Mouse (Mus musculus) forebrain, embryonic 13.5 days (tissue): Measurements from ENCODE around the gene Rab8b. TPM values are rescaled to one million over a fixed set of nuclear protein-coding genes. Genes with fewer than 3 reads are reported as not detected.

ENCODE experiments used
- ATAC-seq: fragments of 200-750 bp; cut with Nextera tagmentation; 2 replicates; pipeline ENCODE4 v1.8.0; 2017
- H3K27ac ChIP-seq: fragments of 300-500 bp; sonication (generic); 2 replicates; pipeline ENCODE4 v1.5.1; 2015; ENCODE audit warnings: inconsistent platforms, mild to moderate bottlenecking, moderate library complexity
- H3K27me3 ChIP-seq: fragments of 300-500 bp; sonication (generic); 2 replicates; pipeline ENCODE4 v1.6.1; 2015; ENCODE audit warnings: mild to moderate bottlenecking, inconsistent platforms
- H3K36me3 ChIP-seq: fragments of 300-500 bp; sonication (generic); 2 replicates; pipeline ENCODE4 v1.6.1; 2015; ENCODE audit warnings: mild to moderate bottlenecking, inconsistent platforms; ENCODE audit not compliant: poor library complexity, severe bottlenecking
- H3K4me1 ChIP-seq: fragments of 300-500 bp; sonication (generic); 2 replicates; pipeline ENCODE4 v1.6.1; 2015; ENCODE audit warnings: inconsistent platforms
- H3K4me2 ChIP-seq: fragments of 300-500 bp; sonication (generic); 2 replicates; pipeline ENCODE4 v1.6.1; 2015; ENCODE audit warnings: inconsistent platforms, mild to moderate bottlenecking, moderate library complexity
- H3K4me3 ChIP-seq: fragments of 300-500 bp; sonication (generic); 2 replicates; pipeline ENCODE4 v1.5.1; 2015; ENCODE audit warnings: mild to moderate bottlenecking, inconsistent platforms
- H3K9ac ChIP-seq: fragments of 300-500 bp; sonication (generic); 2 replicates; pipeline ENCODE4 v1.6.1; 2015; ENCODE audit warnings: mild to moderate bottlenecking, inconsistent platforms
- H3K9me3 ChIP-seq: fragments of 300-500 bp; sonication (generic); replicated peaks from 2 replicates; pipeline ENCODE4 v1.6.1; 2016; ENCODE audit warnings: inconsistent platforms
- whole genome bisulfite sequencing: fragments of 180-500 bp; shearing (Covaris S2); methylation state at CpG from one replicate; pipeline ENCODE4 v1.1.7; 2015; 5-methylcytosine and 5-hydroxymethylcytosine counted together
- polyA plus RNA-seq: library from polyadenylated mRNA; unstranded; fragments of >200 nt; fragmentation: Nextera tagmentation; extraction: Ambion mirVana; gene quantifications from 2 replicates; pipeline ENCODE4 v1.2.1, GENCODE M21; 2015

The Rab8b gene
- polyA plus RNA-seq, 1 experiment from 2014 or later, result 43.8 TPM

- Histone ChIP-seq H3K4me1 (peaks cover 42% of the 10 kb centered on the region), H3K36me3 (no peaks in the 10 kb centered on the region), H3K9me3 (no peaks in the 10 kb centered on the region), H3K4me2 (peak overlapping the region; percentile 36), H3K27me3 (peaks cover 5% of the 10 kb centered on the region; the same call in 1 of the 2 replicates), H3K9ac (no peak overlapping the region; the same call in 1 of the 2 replicates), H3K27ac (peak overlapping the region; percentile 89), H3K4me3 (no peak overlapping the region)
- WGBS, result 5% methylated on average over 19 of the region's 19 CpGs
- ATAC-seq, result peak; percentile 90
Measured at GRCm38 (mm10) chr9:66933869-66934808, 14.7 kb upstream of the Rab8b start.

- no peak overlapping the region for H3K4me3 ChIP-seq
- no peak overlapping the region for H3K9ac ChIP-seq
- peaks cover 53% of the 10 kb centered on the region for H3K4me1 ChIP-seq
- 77% methylated on average over 7 of the region's 7 CpGs for WGBS
- no peaks in the 10 kb centered on the region for H3K36me3 ChIP-seq
- no peaks in the 10 kb centered on the region for H3K27me3 ChIP-seq
- ATAC-seq, result no peak
- H3K4me2 ChIP-seq, result no peak overlapping the region
- no peak overlapping the region for H3K27ac ChIP-seq
- H3K9me3 ChIP-seq, result no peaks in the 10 kb centered on the region
Measured at GRCm38 (mm10) chr9:66930351-66930750, 10.9 kb upstream of the Rab8b start.

- Histone ChIP-seq H3K4me3 (no peak overlapping the region), H3K9me3 (no peaks in the 10 kb centered on the region), H3K4me2 (no peak overlapping the region), H3K9ac (no peak overlapping the region), H3K36me3 (no peaks in the 10 kb centered on the region), H3K27me3 (no peaks in the 10 kb centered on the region), H3K4me1 (peaks cover 30% of the 10 kb centered on the region), H3K27ac (peak overlapping the region; percentile 65)
- WGBS, result 49% methylated on average over 8 of the region's 8 CpGs
- peak; percentile 82 for ATAC-seq
Measured at GRCm38 (mm10) chr9:66927696-66928402, 8.4 kb upstream of the Rab8b start.

GRCm38 (mm10) chr9:66925853-66926252 lies 6.4 kb upstream of the Rab8b start:
- H3K4me1 ChIP-seq, result peaks cover 24% of the 10 kb centered on the region
- no peak overlapping the region for H3K4me3 ChIP-seq
- no peak overlapping the region for H3K27ac ChIP-seq
- ATAC-seq, result no peak
- H3K9me3 ChIP-seq, result no peaks in the 10 kb centered on the region
- no peak overlapping the region for H3K4me2 ChIP-seq
- no peaks in the 10 kb centered on the region for H3K27me3 ChIP-seq
- no peaks in the 10 kb centered on the region for H3K36me3 ChIP-seq
- no peak overlapping the region for H3K9ac ChIP-seq
- WGBS, result 83% methylated on average over 3 of the region's 3 CpGs

- no peak overlapping the region for H3K27ac ChIP-seq
- no peak overlapping the region for H3K4me3 ChIP-seq
- 100% methylated on average over 1 of the region's 1 CpGs for WGBS
- no peak for ATAC-seq
- no peak overlapping the region for H3K9ac ChIP-seq
- no peak overlapping the region for H3K4me2 ChIP-seq
- H3K36me3 ChIP-seq, result no peaks in the 10 kb centered on the region
- no peaks in the 10 kb centered on the region for H3K27me3 ChIP-seq
- peaks cover 29% of the 10 kb centered on the region for H3K4me1 ChIP-seq
- no peaks in the 10 kb centered on the region for H3K9me3 ChIP-seq
Measured at GRCm38 (mm10) chr9:66922076-66922475, 2.6 kb upstream of the Rab8b start.

GRCm38 (mm10) chr9:66920488-66921279 lies 1.2 kb upstream of the Rab8b start:
- H3K36me3 ChIP-seq, result no peaks in the 10 kb centered on the region
- WGBS, result 13% methylated on average over 6 of the region's 6 CpGs
- H3K4me3 ChIP-seq, result 0 out of 2 replicates have a peak overlapping the region, but pooled peaks have one; percentile 91
- no peaks in the 10 kb centered on the region for H3K27me3 ChIP-seq
- ATAC-seq, result no peak
- peaks cover 32% of the 10 kb centered on the region for H3K4me1 ChIP-seq
- no peak overlapping the region for H3K9ac ChIP-seq
- no peaks in the 10 kb centered on the region for H3K9me3 ChIP-seq
- H3K27ac ChIP-seq, result no peak overlapping the region
- H3K4me2 ChIP-seq, result peak overlapping the region; percentile 89

- ATAC-seq, result peak; percentile 57
- WGBS, result 0% methylated on average over 14 of the region's 14 CpGs
- H3K36me3 ChIP-seq, result no peaks in the 10 kb centered on the region
Measured at GRCm38 (mm10) chr9:66919981-66920380, 494 bp upstream of the Rab8b start.

GRCm38 (mm10) chr9:66918672-66919330 lies 686 bp downstream of the Rab8b start:
- Histone ChIP-seq H3K4me2 (peak overlapping the region; percentile 89), H3K36me3 (no peaks in the 10 kb centered on the region), H3K4me3 (peak overlapping the region; percentile 91), H3K9me3 (no peaks in the 10 kb centered on the region), H3K27me3 (no peaks in the 10 kb centered on the region), H3K9ac (peak overlapping the region; percentile 92), H3K4me1 (peaks cover 44% of the 10 kb centered on the region), H3K27ac (peak overlapping the region; percentile 81)
- WGBS, result 4% methylated on average over 27 of the region's 27 CpGs
- no peak for ATAC-seq

More at GRCm38 (mm10) chr9:66919981-66920380, 494 bp upstream of the Rab8b start:
- H3K4me3 ChIP-seq, result peak overlapping the region; percentile 91
- no peaks in the 10 kb centered on the region for H3K9me3 ChIP-seq
- peak overlapping the region; percentile 45 for H3K9ac ChIP-seq
- peak overlapping the region; percentile 89 for H3K4me2 ChIP-seq
- H3K4me1 ChIP-seq, result peaks cover 36% of the 10 kb centered on the region
- H3K27me3 ChIP-seq, result no peaks in the 10 kb centered on the region
- H3K27ac ChIP-seq, result peak overlapping the region; percentile 79

GRCm38 (mm10) chr9:66917892-66918255 lies 1.6 kb downstream of the Rab8b start:
- no peak overlapping the region for H3K27ac ChIP-seq
- H3K9me3 ChIP-seq, result no peaks in the 10 kb centered on the region
- H3K4me2 ChIP-seq, result peak overlapping the region; percentile 89
- ATAC-seq, result no peak
- no peaks in the 10 kb centered on the region for H3K27me3 ChIP-seq
- peak overlapping the region; percentile 91 for H3K4me3 ChIP-seq
- H3K36me3 ChIP-seq, result no peaks in the 10 kb centered on the region
- no peak overlapping the region for H3K9ac ChIP-seq
- peaks cover 51% of the 10 kb centered on the region for H3K4me1 ChIP-seq
- 62% methylated on average over 1 of the region's 1 CpGs for WGBS

GRCm38 (mm10) chr9:66917216-66917891 lies 2.1 kb downstream of the Rab8b start:
- no peak overlapping the region for H3K27ac ChIP-seq
- no peaks in the 10 kb centered on the region for H3K27me3 ChIP-seq
- peaks cover 56% of the 10 kb centered on the region for H3K4me1 ChIP-seq
- H3K9ac ChIP-seq, result no peak overlapping the region
- H3K9me3 ChIP-seq, result no peaks in the 10 kb centered on the region
- H3K4me2 ChIP-seq, result peak overlapping the region; percentile 89; the same call in 1 of the 2 replicates
- WGBS, result 95% methylated on average over 8 of the region's 8 CpGs
- no peak overlapping the region; the same call in 1 of the 2 replicates for H3K4me3 ChIP-seq
- ATAC-seq, result no peak
- no peaks in the 10 kb centered on the region for H3K36me3 ChIP-seq
